Mouse (Mus musculus) bone marrow, adult 2 months (tissue): ENCODE results near the gene Cilp2. TPM values are rescaled to one million over a fixed set of nuclear protein-coding genes. Genes with fewer than 3 reads are reported as not detected.

Experiments used
- H3K27ac ChIP-seq: fragments of 200-500 bp; 2 replicates; pipeline ENCODE4 v1.5.1; 2012; ENCODE audit warnings: low read depth, mild to moderate bottlenecking, control low read depth, inconsistent platforms, low read length; ENCODE audit not compliant: control insufficient read depth, poor library complexity, insufficient read depth
- H3K4me1 ChIP-seq: fragments of 200-500 bp; 2 replicates; pipeline ENCODE4 v1.6.1; 2011; ENCODE audit warnings: low read length; ENCODE audit not compliant: control insufficient read depth, insufficient read depth
- H3K4me3 ChIP-seq: fragments of 200-500 bp; replicated peaks from 2 replicates; pipeline ENCODE3; 2011; ENCODE audit warnings: mild to moderate bottlenecking, low read depth, low read length, control low read depth; ENCODE audit not compliant: control insufficient read depth
- CTCF ChIP-seq: fragments of 200-500 bp; IDR thresholded peaks from 2 replicates; pipeline ENCODE4 v1.5.1; 2011; ENCODE audit warnings: low read length, control low read depth; ENCODE audit not compliant: control insufficient read depth, insufficient read depth
- POLR2A ChIP-seq: fragments of 200-500 bp; IDR thresholded peaks from 2 replicates; pipeline ENCODE4 v1.6.1; 2011; ENCODE audit warnings: low read depth, mild to moderate bottlenecking, control low read depth, low read length, borderline replicate concordance; ENCODE audit not compliant: control insufficient read depth
- WGBS: fragments of 180-500 bp; shearing (Covaris S2); methylation state at CpG from one replicate; pipeline ENCODE4 v1.1.7; 2018; 5-methylcytosine and 5-hydroxymethylcytosine counted together
- polyA plus RNA-seq: library from polyadenylated mRNA; stranded (reverse); fragments of >200 nt; gene quantifications from 2 replicates; pipeline ENCODE4 v1.2.4, GENCODE M21; 2011; ENCODE audit warnings: low replicate concordance; ENCODE audit not compliant: missing spikeins, insufficient read depth, insufficient read length

The Cilp2 gene
- polyA plus RNA-seq, 1 experiment: not detected

DNA sequence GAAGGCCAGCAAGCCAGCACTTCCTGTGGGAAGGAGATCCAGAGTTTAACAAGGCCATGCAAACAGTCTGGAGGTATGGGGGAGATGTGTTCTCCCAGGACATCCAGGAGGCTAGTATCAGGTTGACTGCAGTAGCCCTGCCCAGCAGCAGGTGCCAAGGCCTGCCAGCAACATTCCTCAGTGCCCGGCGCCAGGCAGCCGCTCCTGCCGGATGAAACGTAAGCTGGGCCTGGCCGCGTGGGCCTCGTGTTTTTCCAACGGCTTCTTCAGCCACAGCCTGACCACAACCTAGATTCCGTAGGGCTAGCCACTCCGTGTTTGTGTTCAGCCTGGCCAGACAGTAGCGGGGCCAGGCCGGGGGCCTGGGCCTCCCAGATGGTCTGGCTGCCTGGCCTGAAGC is 12.8 kb downstream of the Cilp2 start:
- WGBS: 81% methylated on average over 13 of the region's 13 CpGs
- Histone ChIP-seq H3K4me3 (no peak overlapping the region), H3K4me1 (no peaks in the 10 kb centered on the region), H3K27ac (no peak overlapping the region)
- TF ChIP-seq CTCF: no peak
- TF ChIP-seq POLR2A: no peak

DNA sequence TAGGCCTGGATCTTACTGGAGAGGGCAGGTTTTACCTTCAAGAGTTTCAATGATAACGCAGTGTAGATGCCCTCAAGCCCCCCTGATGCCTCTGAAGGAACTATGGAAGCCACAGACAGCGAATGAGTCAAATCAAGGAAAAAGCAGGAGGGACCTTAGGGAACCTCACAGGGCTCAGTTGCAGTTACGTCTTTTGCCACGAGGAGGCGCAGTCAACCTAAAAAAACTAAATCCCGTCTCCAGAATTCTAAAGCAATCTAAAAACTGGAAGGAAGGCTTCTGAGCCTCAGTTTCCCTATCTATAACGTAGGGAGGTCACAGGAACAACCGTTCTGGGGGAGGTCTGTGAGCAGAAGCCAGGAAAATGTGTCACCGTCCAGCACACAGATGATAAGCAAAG is 13.3 kb downstream of the Cilp2 start:
- TF ChIP-seq CTCF (peak; percentile 62), POLR2A (no peak)
- no peak overlapping the region for H3K27ac ChIP-seq
- WGBS: 17% methylated on average over 9 of the region's 9 CpGs
- H3K4me1 ChIP-seq: no peaks in the 10 kb centered on the region
- H3K4me3 ChIP-seq: no peak overlapping the region

DNA sequence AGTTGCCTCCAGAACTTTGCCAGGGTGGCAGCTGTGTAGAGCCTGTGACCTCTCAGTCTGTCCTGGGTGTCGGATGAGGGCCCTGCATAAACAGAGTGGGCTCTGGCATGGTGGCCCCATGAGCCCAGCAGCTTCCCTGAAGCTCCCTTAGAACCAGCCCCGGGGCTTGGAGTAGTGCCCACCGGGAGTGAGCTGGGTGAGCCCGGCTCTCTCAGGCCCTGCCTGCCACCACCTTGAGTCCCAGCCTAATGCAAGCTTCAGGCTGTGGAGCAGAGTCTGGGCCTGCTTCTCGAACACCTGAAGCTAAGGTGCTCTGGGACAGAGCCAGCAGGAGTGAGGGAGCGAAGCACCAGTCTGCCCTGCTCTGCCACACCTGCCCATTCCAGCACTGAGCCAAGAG is 16.6 kb downstream of the Cilp2 start:
- Histone ChIP-seq H3K4me1 (no peaks in the 10 kb centered on the region), H3K27ac (no peak overlapping the region), H3K4me3 (no peak overlapping the region)
- 79% methylated on average over 6 of the region's 6 CpGs for WGBS
- no peak for TF ChIP-seq CTCF
- TF ChIP-seq POLR2A: no peak

DNA sequence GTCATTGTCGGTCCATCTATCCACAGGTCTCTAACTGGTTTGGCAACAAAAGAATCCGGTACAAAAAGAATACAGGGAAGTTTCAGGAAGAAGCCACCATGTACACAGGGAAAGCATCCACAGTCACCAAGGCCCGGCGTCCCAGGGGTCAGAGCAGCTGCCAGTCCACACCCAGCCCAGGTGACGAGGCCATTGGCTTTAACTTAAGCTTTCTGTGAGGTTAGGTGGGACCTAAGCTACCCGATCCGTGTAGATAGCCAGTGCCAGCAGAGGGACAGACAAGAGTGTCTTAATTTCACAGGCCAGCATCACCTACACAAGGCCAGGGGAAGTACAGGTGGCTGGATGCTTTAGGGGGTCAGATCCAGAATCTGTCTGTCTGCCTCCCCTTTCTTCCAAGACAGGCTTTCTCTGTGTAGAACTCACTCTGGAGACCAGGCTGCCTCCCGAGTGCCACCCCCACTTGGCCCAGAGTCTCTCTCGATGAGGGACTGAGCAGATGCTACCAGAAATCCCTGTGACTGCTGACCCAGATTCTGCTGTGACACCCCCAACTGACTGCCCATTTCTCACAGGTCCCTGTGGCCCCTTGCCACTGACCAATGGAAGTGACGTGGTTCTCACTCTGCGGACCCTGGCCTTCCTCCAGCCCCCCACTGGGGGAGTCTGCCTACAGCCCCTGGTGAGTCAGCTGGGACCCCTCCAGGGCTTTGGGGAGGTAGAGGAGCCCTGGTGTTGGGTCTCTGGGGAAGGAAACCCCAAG is 17.3 kb downstream of the Cilp2 start:
- Histone ChIP-seq H3K4me1 (no peaks in the 10 kb centered on the region), H3K27ac (no peak overlapping the region), H3K4me3 (no peak overlapping the region)
- TF ChIP-seq CTCF (no peak), POLR2A (no peak)
- WGBS: 85% methylated on average over 11 of the region's 11 CpGs

DNA sequence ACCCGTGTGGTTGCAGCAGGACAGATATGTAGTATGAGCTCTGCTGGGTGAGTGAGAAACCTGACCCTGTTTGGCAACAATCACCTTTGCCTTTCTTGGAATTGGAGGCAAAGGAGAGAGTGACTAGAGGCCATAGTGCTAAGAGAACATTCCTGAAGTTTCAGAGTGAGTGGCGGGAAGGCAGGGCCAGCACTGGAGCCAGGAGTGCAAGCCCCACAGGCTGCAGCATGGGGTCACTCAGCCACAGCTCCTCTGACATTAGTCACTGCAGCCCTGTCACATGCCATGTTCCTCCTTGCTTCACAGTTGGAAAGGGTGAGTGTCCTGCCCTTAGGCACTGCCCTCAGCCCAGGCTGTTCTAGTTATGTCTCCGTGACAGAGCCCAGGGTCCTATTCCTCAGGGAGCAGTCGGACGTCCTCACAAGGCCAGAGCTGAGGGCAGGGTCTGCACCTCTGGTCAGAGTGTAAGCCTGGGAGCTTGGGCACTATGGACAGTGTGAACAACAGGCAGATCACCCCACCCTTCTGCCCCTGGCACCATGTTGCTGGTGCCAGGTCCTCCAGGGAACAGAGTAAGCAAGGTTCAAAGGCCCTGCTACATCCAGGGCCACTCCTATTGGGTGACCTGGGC is 19.7 kb downstream of the Cilp2 start:
- 89% methylated on average over 5 of the region's 5 CpGs for WGBS
- no peak overlapping the region for H3K27ac ChIP-seq
- no peaks in the 10 kb centered on the region; the same call in 1 of the 2 replicates for H3K4me1 ChIP-seq
- no peak overlapping the region for H3K4me3 ChIP-seq
- TF ChIP-seq CTCF (no peak), POLR2A (no peak)

DNA sequence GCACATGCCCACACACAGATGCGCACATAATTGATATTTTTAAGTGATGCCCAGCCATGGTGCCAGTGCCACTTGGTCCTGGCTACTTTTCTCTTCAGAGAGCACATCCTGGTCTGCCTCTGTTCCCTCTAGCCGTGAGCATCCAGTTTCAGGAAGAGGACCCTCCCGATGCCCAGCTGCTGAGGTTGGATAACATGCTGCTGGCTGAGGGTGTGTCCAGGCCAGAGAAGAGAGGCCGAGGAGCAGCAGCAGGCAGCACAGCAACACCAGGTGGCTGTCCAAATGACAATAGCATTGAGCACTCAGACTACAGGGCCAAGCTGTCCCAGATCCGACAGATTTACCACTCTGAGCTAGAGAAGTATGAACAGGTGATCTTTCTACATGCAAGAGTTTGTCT is 23.3 kb downstream of the Cilp2 start:
- WGBS: 74% methylated on average over 5 of the region's 5 CpGs
- H3K4me1 ChIP-seq: no peaks in the 10 kb centered on the region; the same call in 1 of the 2 replicates
- no peak overlapping the region for H3K27ac ChIP-seq
- H3K4me3 ChIP-seq: no peak overlapping the region
- no peak for TF ChIP-seq POLR2A
- no peak for TF ChIP-seq CTCF

DNA sequence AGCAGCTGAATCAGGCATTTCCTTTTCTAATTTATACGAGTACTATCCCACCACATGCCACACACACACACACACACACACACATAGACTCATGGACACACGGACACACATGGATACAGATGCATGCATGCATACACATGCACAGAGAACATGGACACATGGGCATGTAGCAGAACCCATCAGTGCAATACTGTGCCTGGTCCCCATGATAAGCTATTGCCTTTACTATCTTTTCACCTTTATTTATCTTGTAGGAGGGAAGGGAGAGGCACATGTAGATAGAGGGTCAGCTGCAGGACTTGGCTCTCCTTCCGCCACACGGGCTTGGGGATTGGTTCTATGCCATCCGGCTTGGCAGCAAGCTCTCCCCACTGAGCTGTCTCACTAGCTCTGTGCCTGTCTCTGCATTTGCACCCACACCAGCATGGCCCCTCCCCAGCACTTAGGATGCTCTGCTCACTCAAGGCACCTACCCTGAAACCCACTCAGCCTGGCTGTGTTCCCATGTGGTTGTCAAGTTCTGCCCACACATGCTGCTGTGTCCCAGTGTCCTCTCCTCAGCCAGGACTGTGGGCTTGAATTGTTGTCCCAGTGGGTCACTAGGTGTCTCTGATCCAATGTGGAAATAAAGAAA is 24.0 kb downstream of the Cilp2 start:
- no peaks in the 10 kb centered on the region; the same call in 1 of the 2 replicates for H3K4me1 ChIP-seq
- 78% methylated on average over 5 of the region's 5 CpGs for WGBS
- no peak overlapping the region for H3K4me3 ChIP-seq
- TF ChIP-seq POLR2A: no peak
- TF ChIP-seq CTCF: no peak
- H3K27ac ChIP-seq: no peak overlapping the region

DNA sequence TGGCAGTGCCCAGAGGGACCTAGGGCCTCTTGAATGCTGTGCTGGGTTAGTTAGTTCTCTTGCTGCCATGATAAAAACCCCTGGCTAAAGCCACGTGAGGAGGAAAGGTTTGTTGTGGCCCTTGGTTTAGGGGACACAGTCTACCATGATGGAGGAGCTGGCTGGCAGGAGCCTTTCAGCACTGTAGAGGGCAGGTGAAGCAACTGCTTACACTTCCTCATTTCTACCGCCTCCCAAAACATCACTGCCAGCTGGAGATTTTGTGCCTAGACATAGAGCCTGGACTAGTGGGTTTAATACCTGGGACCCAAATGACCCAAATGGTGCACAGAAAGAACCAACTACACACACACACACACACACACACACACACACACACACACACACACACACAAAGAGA is 26.2 kb downstream of the Cilp2 start:
- no peak overlapping the region for H3K4me3 ChIP-seq
- H3K4me1 ChIP-seq: no peaks in the 10 kb centered on the region; the same call in 1 of the 2 replicates
- no peak for TF ChIP-seq CTCF
- TF ChIP-seq POLR2A: no peak
- WGBS: 34% methylated on average over 2 of the region's 2 CpGs
- H3K27ac ChIP-seq: no peak overlapping the region
